11 mouse cellular contexts compared by ENCODE assay signal in the genomic region with DNA sequence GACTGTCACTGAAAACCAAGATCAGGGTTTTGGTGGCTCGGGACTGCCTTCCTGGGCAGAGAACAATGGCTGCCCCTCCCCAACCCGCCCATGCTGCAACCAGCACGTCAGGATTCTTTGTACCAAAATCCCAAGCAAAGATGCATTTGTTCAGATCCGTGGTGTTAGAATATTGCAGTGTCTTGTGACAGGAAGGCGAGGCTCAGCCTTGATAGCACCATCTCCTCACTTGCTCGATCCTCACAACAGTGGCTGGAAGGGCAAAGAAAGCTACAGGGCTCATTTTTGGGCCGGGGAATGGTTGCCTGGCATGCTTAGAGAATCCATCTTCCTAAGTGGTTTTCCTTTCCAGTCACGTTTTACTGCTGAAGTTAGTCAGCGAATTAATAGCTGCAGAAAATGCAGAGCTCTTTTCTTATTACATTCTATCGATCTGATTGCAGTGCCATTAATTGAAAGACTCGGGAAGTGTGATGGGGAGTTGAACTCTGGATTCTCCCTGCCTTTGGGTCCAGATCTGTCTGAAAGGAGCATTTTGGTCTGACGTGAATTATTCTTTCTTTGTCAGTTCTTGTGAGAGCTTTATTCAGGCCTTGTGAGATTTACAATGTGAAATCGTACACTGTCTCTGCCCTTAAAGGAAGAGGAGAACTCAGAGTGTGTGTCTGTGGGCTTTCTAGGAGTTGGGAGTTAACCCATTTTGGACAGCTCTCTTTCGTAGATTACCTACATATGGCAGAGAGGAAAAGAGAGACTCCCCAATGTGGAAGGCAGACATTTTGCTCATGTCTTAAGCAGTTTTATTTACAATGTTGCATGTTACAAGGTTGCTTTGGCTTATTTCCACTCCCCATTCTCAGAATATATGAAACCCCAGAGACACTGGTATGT.
DNase-seq lines count a peak whose midpoint lies in the region; ATAC-seq and TF ChIP-seq lines count a peak whose summit lies in the region.
"Had no signal": no experiment of that assay in that cellular context is flagged by ENCODE, and none has a peak within 500 bp of the region (broad histone marks: within the 10 kb centered on the region; RNA-seq: fewer than 3 reads in every experiment).

No protein-coding gene starts in this region.

- H3K9me3 ChIP-seq in kidney, embryonic 15.5 days (replicated peaks), result no peaks in the 10 kb centered on the region
- no peaks in the 10 kb centered on the region for H3K9me3 ChIP-seq in embryonic facial prominence, embryonic 15.5 days (replicated peaks)
- no peaks in the 10 kb centered on the region for H3K9me3 ChIP-seq in hindbrain, postnatal 0 days (ENCODE audit: low read length)
- no peaks in the 10 kb centered on the region for H3K9me3 ChIP-seq in neural tube, embryonic 13.5 days
- H3K9me3 ChIP-seq in liver, embryonic 11.5 days (ENCODE audit: control insufficient read depth, low read length), result no peaks in the 10 kb centered on the region

- H3K4me2 ChIP-seq in kidney, embryonic 15.5 days, result no peak overlapping the region
- no peak overlapping the region for H3K4me2 ChIP-seq in embryonic facial prominence, embryonic 15.5 days (replicated peaks)
- peak overlapping the region; percentile 30 for H3K4me2 ChIP-seq in hindbrain, postnatal 0 days (ENCODE audit: low read depth, low read length)
- H3K4me2 ChIP-seq in neural tube, embryonic 13.5 days, result peak overlapping the region; percentile 68
- no peak overlapping the region for H3K4me2 ChIP-seq in liver, embryonic 11.5 days

- no peak for DNase-seq in kidney, postnatal 4 days
- peak; percentile 59 for DNase-seq in hindbrain, postnatal 0 days (ENCODE audit: low spot score)
- no peak for DNase-seq in liver, embryonic 11.5 days (ENCODE audit: low spot score)
- no peak for DNase-seq in layer of hippocampus, adult 9-10 months (ENCODE audit: low spot score)
- no peak for DNase-seq in left cerebral cortex, adult 18-20 months (ENCODE audit: low spot score in 2 of 2)
- DNase-seq: cerebellum, adult 2 months; thymus, postnatal 14 days had no signal

- peaks cover 44% of the 10 kb centered on the region for H3K4me1 ChIP-seq in kidney, embryonic 15.5 days
- peaks cover 44% of the 10 kb centered on the region for H3K4me1 ChIP-seq in embryonic facial prominence, embryonic 15.5 days
- peaks cover 32% of the 10 kb centered on the region for H3K4me1 ChIP-seq in hindbrain, postnatal 0 days (ENCODE audit: insufficient read depth, low read length)
- peaks cover 62% of the 10 kb centered on the region for H3K4me1 ChIP-seq in neural tube, embryonic 13.5 days (replicated peaks)
- no peaks in the 10 kb centered on the region for H3K4me1 ChIP-seq in liver, embryonic 11.5 days (replicated peaks; ENCODE audit: control insufficient read depth, insufficient read depth, low read length)

- ATAC-seq in kidney, embryonic 15.5 days (replicated peaks; ENCODE audit: low FRiP score), result no peak
- no peak for ATAC-seq in embryonic facial prominence, embryonic 15.5 days (ENCODE audit: insufficient number of reproducible peaks, low FRiP score, low TSS enrichment, low read depth)
- no peak for ATAC-seq in hindbrain, postnatal 0 days
- no peak for ATAC-seq in neural tube, embryonic 13.5 days (ENCODE audit: low read depth)
- ATAC-seq in liver, embryonic 11.5 days (replicated peaks; ENCODE audit: low FRiP score), result no peak
- ATAC-seq: activated CD4-positive, CD25-positive, alpha-beta regulatory T cell, adult 4 months had no signal

- WGBS in kidney, embryonic 15.5 days, result 37% methylated on average over 14 of the region's 14 CpGs
- whole genome bisulfite sequencing in embryonic facial prominence, embryonic 15.5 days, result 42% methylated on average over 14 of the region's 14 CpGs
- 11% methylated on average over 14 of the region's 14 CpGs for WGBS in hindbrain, postnatal 0 days
- WGBS in neural tube, embryonic 13.5 days, result 10% methylated on average over 14 of the region's 14 CpGs
- WGBS in liver, embryonic 11.5 days, result 59% methylated on average over 14 of the region's 14 CpGs

- H3K4me3 ChIP-seq in kidney, embryonic 15.5 days (replicated peaks), result no peak overlapping the region
- H3K4me3 ChIP-seq in embryonic facial prominence, embryonic 15.5 days (replicated peaks), result no peak overlapping the region
- H3K4me3 ChIP-seq in hindbrain, postnatal 0 days (ENCODE audit: low read length), result no peak overlapping the region
- no peak overlapping the region for H3K4me3 ChIP-seq in neural tube, embryonic 13.5 days
- no peak overlapping the region for H3K4me3 ChIP-seq in liver, embryonic 11.5 days (ENCODE audit: low read depth, low read length)

- no peaks in the 10 kb centered on the region for H3K36me3 ChIP-seq in kidney, embryonic 15.5 days
- H3K36me3 ChIP-seq in embryonic facial prominence, embryonic 15.5 days, result no peaks in the 10 kb centered on the region
- H3K36me3 ChIP-seq in hindbrain, postnatal 0 days (ENCODE audit: insufficient read depth, low read length), result no peaks in the 10 kb centered on the region
- no peaks in the 10 kb centered on the region for H3K36me3 ChIP-seq in neural tube, embryonic 13.5 days
- no peaks in the 10 kb centered on the region for H3K36me3 ChIP-seq in liver, embryonic 11.5 days (ENCODE audit: control insufficient read depth, insufficient read depth, low read length)

- H3K27me3 ChIP-seq in kidney, embryonic 15.5 days, result no peaks in the 10 kb centered on the region
- H3K27me3 ChIP-seq in embryonic facial prominence, embryonic 15.5 days, result no peaks in the 10 kb centered on the region
- H3K27me3 ChIP-seq in hindbrain, postnatal 0 days (ENCODE audit: insufficient read depth, low read length), result no peaks in the 10 kb centered on the region
- no peaks in the 10 kb centered on the region for H3K27me3 ChIP-seq in neural tube, embryonic 13.5 days
- no peaks in the 10 kb centered on the region for H3K27me3 ChIP-seq in liver, embryonic 11.5 days (replicated peaks; ENCODE audit: control insufficient read depth, insufficient read depth, low read length)

- no peak overlapping the region for H3K9ac ChIP-seq in kidney, embryonic 15.5 days
- no peak overlapping the region for H3K9ac ChIP-seq in embryonic facial prominence, embryonic 15.5 days
- H3K9ac ChIP-seq in hindbrain, postnatal 0 days (replicated peaks; ENCODE audit: low read length), result peak overlapping the region; percentile 40
- H3K9ac ChIP-seq in neural tube, embryonic 13.5 days, result peak overlapping the region; percentile 64
- H3K9ac ChIP-seq in liver, embryonic 11.5 days (ENCODE audit: low read depth, low read length), result no peak overlapping the region

- TF ChIP-seq CTCF in hindbrain, postnatal 0 days (IDR thresholded peaks at IDR 0.05; ENCODE audit: low read depth), result no peak

- peak overlapping the region; percentile 42 for H3K27ac ChIP-seq in kidney, embryonic 15.5 days
- peak overlapping the region; percentile 35 for H3K27ac ChIP-seq in embryonic facial prominence, embryonic 15.5 days (replicated peaks)
- peak overlapping the region; percentile 92 for H3K27ac ChIP-seq in hindbrain, postnatal 0 days
- peak overlapping the region; percentile 99 for H3K27ac ChIP-seq in neural tube, embryonic 13.5 days (replicated peaks)
- no peak overlapping the region for H3K27ac ChIP-seq in liver, embryonic 11.5 days (ENCODE audit: low read depth, low read length)

Comparison
In these comparisons a context has a peak if more than half of its experiments do, and no peak if none do; other contexts are left out.
1. H3K4me2 ChIP-seq: peak in hindbrain, postnatal 0 days (single experiment) and neural tube, embryonic 13.5 days (single experiment); none in kidney, embryonic 15.5 days (single experiment), embryonic facial prominence, embryonic 15.5 days (single experiment) and liver, embryonic 11.5 days (single experiment).
2. H3K9ac ChIP-seq: peak in hindbrain, postnatal 0 days (single experiment) and neural tube, embryonic 13.5 days (single experiment); none in kidney, embryonic 15.5 days (single experiment), embryonic facial prominence, embryonic 15.5 days (single experiment) and liver, embryonic 11.5 days (single experiment).